Mouse (Mus musculus) forebrain, embryonic 14.5 days (tissue): ENCODE measurements around the gene Hist1h2bf. TPM values are rescaled to one million over a fixed set of nuclear protein-coding genes. Genes with fewer than 3 reads are reported as not detected.

Experiments used
- ATAC-seq: fragments of 200-750 bp; cut with Nextera tagmentation; 2 replicates; pipeline ENCODE4 v1.8.0; 2017; ENCODE audit warnings: mild to moderate bottlenecking, moderate library complexity
- DNase-seq: peaks from one replicate; pipeline ENCODE4 v3.0.0-alpha.2; 2015; ENCODE audit warnings: low spot score
- H3K27ac ChIP-seq: fragments of 300-500 bp; sonication (generic); 2 replicates; pipeline ENCODE4 v1.5.1; 2014; ENCODE audit warnings: low read depth, mild to moderate bottlenecking, control low read depth, low read length, moderate library complexity
- H3K27me3 ChIP-seq: fragments of 300-500 bp; sonication (generic); replicated peaks from 2 replicates; pipeline ENCODE4 v1.6.1; 2014; ENCODE audit warnings: low read length, control low read depth, mixed read lengths; ENCODE audit not compliant: control insufficient read depth, insufficient read depth
- H3K36me3 ChIP-seq: fragments of 300-500 bp; sonication (generic); 2 replicates; pipeline ENCODE4 v1.6.1; 2014; ENCODE audit warnings: low read length, control low read depth; ENCODE audit not compliant: control insufficient read depth, insufficient read depth
- H3K4me1 ChIP-seq: fragments of 300-500 bp; sonication (generic); 2 replicates; pipeline ENCODE4 v1.6.1; 2014; ENCODE audit warnings: antibody characterized with exemption, low read length, control low read depth; ENCODE audit not compliant: control insufficient read depth, insufficient read depth
- H3K4me2 ChIP-seq: fragments of 300-500 bp; sonication (generic); 2 replicates; pipeline ENCODE4 v1.6.1; 2014; ENCODE audit warnings: mild to moderate bottlenecking, control low read depth, low read length
- H3K4me3 ChIP-seq: fragments of 300-500 bp; sonication (generic); 2 replicates; pipeline ENCODE4 v1.5.1; 2014; ENCODE audit warnings: low read depth, low read length, control low read depth
- H3K9ac ChIP-seq: fragments of 300-500 bp; sonication (generic); 2 replicates; pipeline ENCODE4 v1.6.1; 2014; ENCODE audit warnings: mild to moderate bottlenecking, low read length, control low read depth, moderate library complexity
- H3K9me3 ChIP-seq: fragments of 300-500 bp; sonication (generic); replicated peaks from 2 replicates; pipeline ENCODE4 v1.6.1; 2016; ENCODE audit warnings: low read length, control low read depth, mixed read lengths; ENCODE audit not compliant: control insufficient read depth
- WGBS: fragments of 180-500 bp; shearing (Covaris S2); extraction: QIAGEN DNeasy Blood & Tissue Kit; methylation state at CpG from one replicate; pipeline ENCODE4 v1.1.7; 2014; 5-methylcytosine and 5-hydroxymethylcytosine counted together
- microRNA-seq: library from miRNA; unstranded; fragments of <30 nt; microRNA quantifications from one replicate; pipeline ENCODE4, GENCODE M21; 2016
- polyA plus RNA-seq: library from polyadenylated mRNA; unstranded; fragments of >200 nt; fragmentation: Nextera tagmentation; extraction: Ambion mirVana; gene quantifications from 2 replicates; pipeline ENCODE4 v1.2.1, GENCODE M21; 2014

Hist1h2bf gene
- polyA plus RNA-seq, 1 experiment from 2014 or later, result 3.9 TPM

GRCm38 (mm10) chr13:23529480-23530165 lies 44.4 kb downstream of the Hist1h2bf start:
- Histone ChIP-seq H3K36me3 (no peaks in the 10 kb centered on the region), H3K9ac (peak overlapping the region; percentile 78), H3K27ac (peak overlapping the region; percentile 95), H3K4me2 (peak overlapping the region; percentile 59), H3K9me3 (no peaks in the 10 kb centered on the region), H3K4me1 (peaks cover 20% of the 10 kb centered on the region), H3K27me3 (no peaks in the 10 kb centered on the region), H3K4me3 (peak overlapping the region; percentile 43)
- no peak for ATAC-seq
- DNase-seq, result no peak
- 24% methylated on average over 2 of the region's 2 CpGs for WGBS

- no peak for DNase-seq
- no peak overlapping the region for H3K4me3 ChIP-seq
- WGBS, result 82% methylated on average over 5 of the region's 5 CpGs
Observed at GRCm38 (mm10) chr13:23529005-23529404, 45.0 kb downstream of the Hist1h2bf start.

GRCm38 (mm10) chr13:23526312-23526711 lies 47.7 kb downstream of the Hist1h2bf start:
- Histone ChIP-seq H3K36me3 (no peaks in the 10 kb centered on the region), H3K27ac (peak overlapping the region; percentile 53; the same call in 1 of the 2 replicates), H3K4me2 (peak overlapping the region; percentile 53), H3K27me3 (no peaks in the 10 kb centered on the region), H3K9ac (peak overlapping the region; percentile 58; the same call in 1 of the 2 replicates), H3K4me3 (peak overlapping the region; percentile 40), H3K9me3 (no peaks in the 10 kb centered on the region), H3K4me1 (peaks cover 6% of the 10 kb centered on the region)
- DNase-seq (peak; percentile 97), ATAC-seq (peak; percentile 50)
- WGBS, result under 1% methylated on average over 17 of the region's 17 CpGs

More at GRCm38 (mm10) chr13:23529005-23529404, 45.0 kb downstream of the Hist1h2bf start:
- Histone ChIP-seq H3K9me3 (no peaks in the 10 kb centered on the region), H3K27ac (no peak overlapping the region), H3K9ac (no peak overlapping the region), H3K4me1 (peaks cover 19% of the 10 kb centered on the region), H3K36me3 (no peaks in the 10 kb centered on the region), H3K27me3 (no peaks in the 10 kb centered on the region), H3K4me2 (0 out of 2 replicates have a peak overlapping the region, but pooled peaks have one; percentile 7)
- ATAC-seq, result no peak

GRCm38 (mm10) chr13:23525901-23526300 lies 48.1 kb downstream of the Hist1h2bf start:
- H3K4me3 ChIP-seq, result peak overlapping the region; percentile 40
- no peaks in the 10 kb centered on the region for H3K9me3 ChIP-seq
- H3K4me1 ChIP-seq, result peaks cover 6% of the 10 kb centered on the region
- H3K4me2 ChIP-seq, result peak overlapping the region; percentile 53
- no peaks in the 10 kb centered on the region for H3K36me3 ChIP-seq
- H3K9ac ChIP-seq, result peak overlapping the region; percentile 58; the same call in 1 of the 2 replicates
- no peak for ATAC-seq
- no peak for DNase-seq
- H3K27ac ChIP-seq, result no peak overlapping the region
- no peaks in the 10 kb centered on the region for H3K27me3 ChIP-seq
- 2% methylated on average over 10 of the region's 10 CpGs for WGBS

GRCm38 (mm10) chr13:23524654-23525053 lies 49.3 kb downstream of the Hist1h2bf start:
- peaks cover 4% of the 10 kb centered on the region for H3K4me1 ChIP-seq
- DNase-seq, result peak; percentile 92
- H3K27me3 ChIP-seq, result no peaks in the 10 kb centered on the region
- H3K27ac ChIP-seq, result no peak overlapping the region
- peak; percentile 33; the same call in 1 of the 2 replicates for ATAC-seq
- H3K36me3 ChIP-seq, result no peaks in the 10 kb centered on the region
- H3K4me3 ChIP-seq, result no peak overlapping the region
- H3K4me2 ChIP-seq, result no peak overlapping the region
- 8% methylated on average over 5 of the region's 5 CpGs for WGBS
- no peaks in the 10 kb centered on the region for H3K9me3 ChIP-seq
- no peak overlapping the region for H3K9ac ChIP-seq

GRCm38 (mm10) chr13:23523976-23524375 lies 50.0 kb downstream of the Hist1h2bf start:
- H3K9ac ChIP-seq, result no peak overlapping the region
- H3K27ac ChIP-seq, result no peak overlapping the region
- H3K4me2 ChIP-seq, result no peak overlapping the region
- H3K36me3 ChIP-seq, result no peaks in the 10 kb centered on the region
- ATAC-seq (no peak), DNase-seq (no peak)
- no peak overlapping the region for H3K4me3 ChIP-seq
- no peaks in the 10 kb centered on the region for H3K27me3 ChIP-seq
- peaks cover under 1% of the 10 kb centered on the region for H3K4me1 ChIP-seq
- WGBS, result 44% methylated on average over 5 of the region's 5 CpGs
- H3K9me3 ChIP-seq, result no peaks in the 10 kb centered on the region

Small RNA genes within 50 kb of the gene (microRNA-seq; reads per million reads assigned to microRNA genes)
- gene Gm44297 (not detected), gene Gm44359 (not detected), gene Gm44394 (not detected)

Other genes starting within 250 kb of the Hist1h2bf start
- 49.6 and 59.5 TPM in 2 replicates for gene Zfp322a, start 205.0 kb downstream of the Hist1h2bf start, polyA plus RNA-seq
- 12.9 and 13.8 TPM in 2 replicates for gene Abt1, start 150.3 kb downstream of the Hist1h2bf start, polyA plus RNA-seq
- gene Btn1a1, start 108.3 kb downstream of the Hist1h2bf start, polyA plus RNA-seq, result 0.22 TPM in 1 of 2 replicates, not detected in the other
- gene Btn2a2, start 85.3 kb downstream of the Hist1h2bf start, polyA plus RNA-seq, result 0.10 TPM in 1 of 2 replicates, not detected in the other
- gene Hist1h4h, start 43.1 kb downstream of the Hist1h2bf start, polyA plus RNA-seq, result 4.3 and 7.1 TPM in 2 replicates
- 1.9 and 4.4 TPM in 2 replicates for gene Hist1h2af, start 40.3 kb downstream of the Hist1h2bf start, polyA plus RNA-seq
- 2.2 and 5.3 TPM in 2 replicates for gene Hist1h3g, start 38.8 kb downstream of the Hist1h2bf start, polyA plus RNA-seq
- gene Hist1h2bh, start 30.8 kb downstream of the Hist1h2bf start, polyA plus RNA-seq, result 0.30 and 0.32 TPM in 2 replicates
- gene Hist1h3f, start 30.1 kb downstream of the Hist1h2bf start, polyA plus RNA-seq, result 0.62 and 0.89 TPM in 2 replicates
- not detected in 2 replicates for gene Hist1h4f, start 22.5 kb downstream of the Hist1h2bf start, polyA plus RNA-seq
- 0.36 and 0.52 TPM in 2 replicates for gene Hist1h1d, start 20.9 kb downstream of the Hist1h2bf start, polyA plus RNA-seq
- gene Hist1h3e, start 11.8 kb downstream of the Hist1h2bf start, polyA plus RNA-seq, result 3.4 and 5.7 TPM in 2 replicates
- 65.4 and 105 TPM in 2 replicates for gene Hist1h2ae, start 3.0 kb downstream of the Hist1h2bf start, polyA plus RNA-seq
- gene Hist1h2bg, start 2.8 kb downstream of the Hist1h2bf start, polyA plus RNA-seq, result 2.3 and 4.3 TPM in 2 replicates
- 2.2 and 3.2 TPM in 2 replicates for gene Hist1h2ad, start 185 bp upstream of the Hist1h2bf start, polyA plus RNA-seq
- gene Hist1h3d, start 1.6 kb upstream of the Hist1h2bf start, polyA plus RNA-seq, result 5.8 and 5.9 TPM in 2 replicates
- 61.0 and 106 TPM in 2 replicates for gene Hist1h4d, start 7.4 kb upstream of the Hist1h2bf start, polyA plus RNA-seq
- 1.2 and 1.8 TPM in 2 replicates for gene Hist1h2be, start 46.9 kb upstream of the Hist1h2bf start, polyA plus RNA-seq
- 12.2 and 17.8 TPM in 2 replicates for gene Hist1h1e, start 48.4 kb upstream of the Hist1h2bf start, polyA plus RNA-seq
- gene Hist1h2ac, start 109.8 kb upstream of the Hist1h2bf start, polyA plus RNA-seq, result 0.91 and 1.3 TPM in 2 replicates
- 32.2 and 39.5 TPM in 2 replicates for gene Hist1h2bc, start 110.0 kb upstream of the Hist1h2bf start, polyA plus RNA-seq
- not detected in 2 replicates for gene Hist1h1t, start 121.6 kb upstream of the Hist1h2bf start, polyA plus RNA-seq
- gene Hist1h4c, start 124.3 kb upstream of the Hist1h2bf start, polyA plus RNA-seq, result 2.9 and 6.5 TPM in 2 replicates
- gene Hfe, start 136.7 kb upstream of the Hist1h2bf start, polyA plus RNA-seq, result 3.5 and 4.7 TPM in 2 replicates
- gene Hist1h1c, start 164.6 kb upstream of the Hist1h2bf start, polyA plus RNA-seq, result 16.9 and 25.2 TPM in 2 replicates
- 2.4 and 5.9 TPM in 2 replicates for gene Hist1h3c, start 171.4 kb upstream of the Hist1h2bf start, polyA plus RNA-seq
- gene Hist1h2bb, start 172.5 kb upstream of the Hist1h2bf start, polyA plus RNA-seq, result 1.3 and 1.5 TPM in 2 replicates
- 27.8 and 49.2 TPM in 2 replicates for gene Hist1h2ab, start 176.9 kb upstream of the Hist1h2bf start, polyA plus RNA-seq
- gene Hist1h3b, start 178.1 kb upstream of the Hist1h2bf start, polyA plus RNA-seq, result 2.3 and 9.6 TPM in 2 replicates
- 3.5 and 4.7 TPM in 2 replicates for gene Hist1h4b, start 182.8 kb upstream of the Hist1h2bf start, polyA plus RNA-seq
- 0.97 TPM in 1 of 2 replicates, not detected in the other for gene Hist1h4a, start 187.0 kb upstream of the Hist1h2bf start, polyA plus RNA-seq
- gene Hist1h3a, start 188.2 kb upstream of the Hist1h2bf start, polyA plus RNA-seq, result 2.0 and 4.7 TPM in 2 replicates
- 2.3 and 2.4 TPM in 2 replicates for gene Hist1h1a, start 189.5 kb upstream of the Hist1h2bf start, polyA plus RNA-seq
- not detected in 2 replicates for gene Trim38, start 195.7 kb upstream of the Hist1h2bf start, polyA plus RNA-seq
- gene Slc17a2, start 232.8 kb upstream of the Hist1h2bf start, polyA plus RNA-seq, result not detected in 2 replicates